Mouse (Mus musculus) brain, embryonic 14.5 days (tissue): ENCODE results near the gene Iqcd. TPM values are rescaled to one million over a fixed set of nuclear protein-coding genes. Genes with fewer than 3 reads are reported as not detected.

Source experiments
- DNase-seq: peaks from one replicate; pipeline ENCODE4 v3.0.0-alpha.2; 2011; ENCODE audit warnings: low read depth
- CTCF ChIP-seq: fragments of 200-500 bp; IDR thresholded peaks from 2 replicates; pipeline ENCODE4 v1.5.1; 2012; ENCODE audit warnings: inconsistent platforms, mild to moderate bottlenecking, moderate library complexity, borderline replicate concordance; ENCODE audit not compliant: insufficient read depth, insufficient read length; ENCODE audit errors: extremely low read depth
- POLR2A ChIP-seq: fragments of 200-500 bp; IDR thresholded peaks from 2 replicates; pipeline ENCODE4 v1.6.1; 2012; ENCODE audit warnings: mild to moderate bottlenecking, inconsistent platforms, borderline replicate concordance; ENCODE audit not compliant: poor library complexity, insufficient read depth, insufficient read length, severe bottlenecking; ENCODE audit errors: extremely low read depth
- polyA plus RNA-seq: library from polyadenylated mRNA; depleted of rRNA; stranded (reverse); fragments of >200 nt; gene quantifications from 2 replicates; pipeline ENCODE4 v1.2.3, GENCODE M21; 2012

The Iqcd gene
- polyA plus RNA-seq, 1 experiment: 3.5 TPM

GRCm38 (mm10) chr5:120640094-120640493 lies 51.3 kb downstream of the Iqcd start:
- DNase-seq: no peak
- TF ChIP-seq POLR2A: no peak
- no peak for TF ChIP-seq CTCF

DNA sequence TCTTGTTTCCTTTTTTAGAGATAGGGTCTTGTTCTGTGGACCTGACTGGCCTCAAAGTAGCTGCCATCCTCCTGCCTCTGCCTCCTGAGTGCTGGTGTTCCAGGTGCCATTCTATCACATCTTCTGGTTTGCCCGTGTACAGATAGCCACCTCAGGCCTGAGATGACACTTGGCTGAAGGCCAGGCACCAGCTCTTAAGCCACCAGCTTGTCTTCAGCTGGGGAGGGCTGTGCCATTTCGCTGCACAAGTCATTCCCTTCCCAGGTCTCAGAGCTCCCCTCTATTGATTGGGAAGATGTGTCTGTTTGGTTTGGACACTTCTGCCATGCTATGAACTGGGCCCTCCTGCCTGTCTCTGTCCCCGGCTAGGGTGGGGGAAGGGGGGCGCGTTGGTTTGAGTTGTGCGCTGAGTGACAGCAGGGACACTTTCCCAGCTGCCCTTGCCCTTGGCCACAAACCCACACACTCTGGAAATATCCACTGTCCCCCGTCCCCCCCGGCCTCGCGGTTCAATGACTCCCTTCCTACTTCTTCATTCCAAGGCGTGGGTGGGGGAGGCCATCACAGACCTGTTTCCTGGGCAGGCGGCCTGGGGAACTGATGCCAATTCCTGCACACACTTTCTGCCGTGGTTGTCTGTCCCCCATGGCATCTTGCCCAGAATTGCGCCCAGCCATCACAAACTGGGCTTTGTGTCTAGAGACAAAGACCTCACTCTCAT lies 54.7 kb downstream of the Iqcd start:
- no peak for TF ChIP-seq POLR2A
- no peak for TF ChIP-seq CTCF
- peak; percentile 53 for DNase-seq

- TF ChIP-seq CTCF (no peak), POLR2A (no peak)
- DNase-seq: no peak
Observed at GRCm38 (mm10) chr5:120644227-120644626, 55.4 kb downstream of the Iqcd start.

GRCm38 (mm10) chr5:120645851-120646250 lies 57.0 kb downstream of the Iqcd start:
- TF ChIP-seq CTCF (no peak), POLR2A (no peak)
- peak; percentile 39 for DNase-seq

GRCm38 (mm10) chr5:120647361-120647760 lies 58.5 kb downstream of the Iqcd start:
- DNase-seq: no peak
- TF ChIP-seq CTCF (no peak), POLR2A (no peak)

DNA sequence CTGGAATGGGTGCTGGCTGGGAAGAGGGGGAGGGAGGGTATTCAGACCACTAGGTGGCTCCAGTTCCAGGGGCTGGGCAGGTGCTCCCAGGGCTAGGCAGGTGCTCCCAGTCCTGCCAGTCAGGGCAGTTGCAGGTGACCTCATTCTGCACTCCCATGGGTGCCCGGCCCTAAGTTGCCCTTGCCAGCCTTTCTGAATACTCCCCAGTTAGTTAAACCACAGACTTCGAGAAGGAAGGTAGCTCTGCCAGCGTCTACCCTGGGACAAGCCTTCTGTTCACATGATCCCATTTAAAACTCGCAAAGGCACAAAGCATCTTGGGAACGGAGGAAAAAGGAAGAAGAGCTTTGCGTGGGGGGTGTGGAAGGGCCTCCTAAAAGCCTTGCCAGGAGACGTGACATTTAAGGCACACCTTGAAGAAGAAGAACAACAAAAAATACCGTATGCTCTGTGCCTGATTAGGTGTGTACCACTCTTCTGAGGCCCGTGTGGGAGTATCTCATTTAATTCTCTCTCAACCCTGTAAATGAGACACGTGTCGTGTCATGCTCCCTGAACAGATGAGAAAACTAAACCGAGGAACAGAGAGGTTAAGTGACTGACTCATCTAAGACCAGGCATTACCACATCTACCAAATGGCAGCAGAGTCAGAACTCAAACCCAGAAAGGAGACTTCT lies 59.1 kb downstream of the Iqcd start:
- TF ChIP-seq CTCF (no peak), POLR2A (no peak)
- DNase-seq: no peak

DNA sequence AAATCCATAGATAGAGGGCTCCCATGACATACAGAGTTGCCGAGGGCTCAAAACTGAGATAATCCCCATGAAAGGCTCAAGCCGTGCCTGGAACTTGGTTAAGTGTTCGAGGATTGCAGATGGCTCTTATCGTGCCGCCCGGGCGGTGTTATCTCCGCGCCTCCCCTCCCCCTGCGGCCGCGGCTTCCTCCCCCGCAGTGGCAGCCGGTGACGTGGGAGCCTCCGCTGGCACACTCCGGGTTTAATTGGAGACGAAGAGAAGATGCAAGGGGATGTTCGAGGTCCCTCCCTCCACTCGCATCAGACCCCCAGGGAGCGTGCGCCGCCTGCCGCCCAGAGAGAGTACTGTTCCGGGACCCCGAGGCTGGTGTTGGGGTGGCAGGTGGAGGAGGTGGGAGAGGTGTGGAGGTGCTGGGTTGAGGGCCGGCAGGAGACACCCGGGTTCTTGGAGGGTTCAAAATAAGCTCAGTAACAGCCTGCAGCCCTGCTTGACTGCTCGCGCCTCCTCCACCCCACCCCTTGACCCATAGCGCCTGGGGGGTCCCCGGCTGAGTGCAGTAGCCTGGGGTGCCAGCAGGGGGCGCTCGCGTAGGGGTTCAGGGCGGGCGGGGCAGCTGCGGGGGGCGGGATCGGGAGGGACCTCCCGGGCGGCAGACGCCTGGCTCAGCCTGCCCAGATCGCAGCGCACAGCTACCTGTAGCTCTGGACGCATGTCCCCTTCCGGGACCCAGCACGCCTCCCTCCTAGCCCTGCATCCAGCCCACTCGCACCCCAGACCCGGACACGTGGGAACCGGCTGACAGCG lies 60.0 kb downstream of the Iqcd start, which contains the start of gene Rasal1:
Gene Rasal1, plus strand, starts transcription at position 244 of the 805 bp plus-strand sequence.
- no peak for TF ChIP-seq POLR2A
- peak; percentile 48 for TF ChIP-seq CTCF
- peak; percentile 57 for DNase-seq

- TF ChIP-seq POLR2A: no peak
- TF ChIP-seq CTCF: no peak
- DNase-seq: no peak
Observed at GRCm38 (mm10) chr5:120649374-120649933, 60.6 kb downstream of the Iqcd start.

DNA sequence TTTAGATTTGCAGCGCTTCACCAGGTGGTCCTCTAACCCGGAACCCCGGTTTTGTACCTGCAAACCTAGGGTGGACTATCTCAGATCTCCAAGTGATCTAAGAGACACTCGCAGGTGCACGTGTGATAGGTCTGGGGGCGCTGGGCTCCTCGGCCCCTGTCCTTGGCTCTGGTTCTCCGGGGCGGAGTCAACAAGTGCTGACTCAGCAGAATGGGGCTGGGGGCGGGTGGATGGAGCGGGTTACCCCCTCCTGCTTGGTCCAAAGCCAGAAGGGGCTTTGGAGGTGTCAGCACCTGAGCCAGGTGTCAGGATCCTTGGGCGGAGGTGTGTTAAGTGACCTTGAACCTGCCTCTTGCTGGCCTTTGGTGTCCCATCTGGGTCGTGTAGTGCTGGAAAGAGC lies 61.1 kb downstream of the Iqcd start:
- TF ChIP-seq CTCF: no peak
- no peak for TF ChIP-seq POLR2A
- DNase-seq: no peak

DNA sequence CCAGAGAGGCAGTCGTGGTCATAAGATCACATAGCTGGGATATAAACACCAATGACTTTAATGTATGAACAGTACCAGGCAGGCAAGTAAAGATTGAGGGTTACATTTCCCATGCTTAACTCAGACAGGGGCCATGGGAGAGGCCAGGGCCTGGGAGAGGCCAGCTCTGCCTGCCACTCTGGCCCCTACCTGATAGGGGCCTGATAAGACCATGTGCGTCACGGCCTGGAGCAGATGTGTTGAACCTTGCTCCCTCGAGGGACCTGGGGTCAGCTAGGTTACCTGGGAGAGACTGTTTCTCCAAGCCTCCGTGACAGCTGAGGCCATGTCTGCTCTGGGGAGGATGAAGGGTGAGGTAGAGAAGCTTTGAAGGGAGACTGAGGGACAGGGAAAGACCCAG lies 62.4 kb downstream of the Iqcd start:
- no peak for DNase-seq
- TF ChIP-seq CTCF: no peak
- no peak for TF ChIP-seq POLR2A

- DNase-seq: peak; percentile 20
- no peak for TF ChIP-seq POLR2A
- TF ChIP-seq CTCF: no peak
Observed at GRCm38 (mm10) chr5:120652915-120653701, 64.3 kb downstream of the Iqcd start.
